Mouse (Mus musculus): Measurements from ENCODE around the gene Krtap10-4. TPM values are rescaled to one million over a fixed set of nuclear protein-coding genes. Genes with fewer than 3 reads are reported as not detected.

Gene Krtap10-4
- polyA plus RNA-seq (2015; fragmentation: Nextera tagmentation; extraction: Ambion mirVana): not detected in 2 replicates

DNA sequence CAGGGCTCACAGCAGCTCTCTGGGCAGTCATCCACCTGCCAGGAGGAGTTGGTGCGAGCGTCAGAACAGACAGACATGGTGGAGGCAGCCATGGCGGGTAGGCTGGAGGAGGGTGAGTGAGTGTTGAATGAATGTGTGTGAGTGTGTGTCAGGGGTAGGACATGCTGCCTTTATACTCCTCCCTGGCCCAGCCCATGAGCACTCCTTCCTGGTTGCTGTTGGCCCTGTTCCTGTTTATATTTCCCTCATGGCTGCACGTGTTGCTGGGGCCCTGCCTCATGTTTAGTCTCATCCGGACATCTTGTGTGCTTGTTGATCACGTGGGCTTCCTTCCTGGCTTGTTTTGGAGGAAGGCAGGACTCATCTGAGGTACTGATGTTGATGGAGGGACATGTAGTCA, at the start of gene Krtap10-4:
TSS of gene Krtap10-4 (minus strand) at position 145 of the 400 bp plus-strand sequence.
- no peak for ATAC-seq (ENCODE audit: low FRiP score)
- Histone ChIP-seq H3K36me3 (no peaks in the 10 kb centered on the region), H3K4me3 (replicated peaks) (no peak within 1 kb of the TSS), H3K27me3 (replicated peaks) (no peaks in the 10 kb centered on the region), H3K27ac (replicated peaks) (no peak within 1 kb of the TSS), H3K4me2 (no peak within 1 kb of the TSS), H3K9ac (replicated peaks) (no peak within 1 kb of the TSS), H3K4me1 (no peaks in the 10 kb centered on the region), H3K9me3 (replicated peaks) (peaks cover 5% of the 10 kb centered on the region; the same call in 1 of the 2 replicates)
- WGBS: 69% methylated on average over 5 of the region's 6 CpGs

DNA sequence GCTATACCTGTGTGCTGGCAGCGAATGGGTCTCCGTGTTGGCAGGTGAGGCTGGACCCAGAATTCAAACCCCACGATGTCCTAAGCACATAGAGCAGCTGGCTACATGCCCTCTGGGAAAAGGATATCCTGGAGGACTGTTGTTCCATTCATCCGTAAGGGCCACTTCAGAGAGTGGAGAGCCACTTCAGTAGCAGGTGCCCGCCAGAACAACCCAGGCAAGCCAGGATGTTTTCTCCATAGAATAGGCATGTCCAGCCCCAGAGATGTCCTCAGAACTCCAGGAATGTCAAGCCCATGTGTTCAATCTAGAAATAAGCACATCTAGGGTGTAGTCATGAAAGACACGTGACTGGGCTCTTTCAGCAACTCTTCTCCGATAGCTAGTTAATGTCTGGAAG, 42.8 kb upstream of the Krtap10-4 start:
- Histone ChIP-seq H3K4me1 (no peaks in the 10 kb centered on the region), H3K27me3 (replicated peaks) (no peaks in the 10 kb centered on the region), H3K9me3 (replicated peaks) (no peaks in the 10 kb centered on the region), H3K4me3 (replicated peaks) (no peak overlapping the region), H3K27ac (replicated peaks) (no peak overlapping the region), H3K9ac (replicated peaks) (no peak overlapping the region), H3K36me3 (no peaks in the 10 kb centered on the region), H3K4me2 (no peak overlapping the region)
- no peak for ATAC-seq (ENCODE audit: low FRiP score)
- 91% methylated on average over 7 of the region's 7 CpGs for WGBS

DNA sequence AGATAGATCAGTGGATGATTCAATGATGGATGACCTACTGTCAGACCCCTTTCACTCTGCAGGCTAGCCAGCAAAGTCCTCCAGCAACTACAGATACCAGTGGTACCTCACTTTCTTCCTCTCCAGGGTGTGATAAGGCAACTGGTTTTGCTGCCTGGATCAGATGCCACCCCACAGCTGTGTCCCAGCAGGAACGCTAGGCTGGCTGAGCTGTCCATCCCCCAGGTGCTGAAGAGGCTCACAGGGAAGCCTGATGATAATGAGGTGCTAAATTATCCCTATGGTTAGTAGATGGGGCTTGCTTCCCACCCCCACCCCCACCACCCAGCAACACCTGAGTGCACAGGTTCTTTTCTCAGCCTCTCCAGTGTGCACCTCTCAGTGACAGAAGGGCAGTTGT, 40.7 kb upstream of the Krtap10-4 start:
- H3K9ac ChIP-seq (replicated peaks): no peak overlapping the region
- H3K4me3 ChIP-seq (replicated peaks): no peak overlapping the region
- H3K36me3 ChIP-seq: no peaks in the 10 kb centered on the region
- no peaks in the 10 kb centered on the region for H3K27me3 ChIP-seq (replicated peaks)
- no peaks in the 10 kb centered on the region for H3K4me1 ChIP-seq
- no peak overlapping the region for H3K4me2 ChIP-seq
- H3K9me3 ChIP-seq (replicated peaks): no peaks in the 10 kb centered on the region
- no peak for ATAC-seq (ENCODE audit: low FRiP score)
- WGBS: 9% methylated on average over 1 of the region's 1 CpGs
- no peak overlapping the region for H3K27ac ChIP-seq (replicated peaks)

DNA sequence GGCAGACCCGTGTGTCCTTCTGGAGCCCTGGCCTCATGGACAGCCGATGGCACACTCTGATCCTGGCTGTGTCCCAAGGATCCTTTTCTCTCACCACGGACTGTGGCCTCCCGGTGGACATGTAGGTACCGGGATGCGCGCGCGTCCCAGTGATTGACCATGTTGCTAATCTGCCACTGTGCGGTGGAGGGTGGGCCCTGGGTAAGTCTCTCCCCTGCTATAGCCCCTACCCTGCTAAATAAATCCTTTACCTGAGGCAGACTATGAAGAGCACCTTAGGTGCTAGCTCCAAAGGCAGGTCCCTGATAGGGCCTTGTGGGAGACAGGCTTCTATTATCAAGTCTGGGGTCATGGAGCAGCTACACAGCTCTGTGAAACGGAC, 37.9 kb upstream of the Krtap10-4 start:
- no peaks in the 10 kb centered on the region for H3K9me3 ChIP-seq (replicated peaks)
- H3K9ac ChIP-seq (replicated peaks): no peak overlapping the region
- no peaks in the 10 kb centered on the region for H3K4me1 ChIP-seq
- H3K4me2 ChIP-seq: peak overlapping the region; percentile 46
- no peaks in the 10 kb centered on the region for H3K27me3 ChIP-seq (replicated peaks)
- peak; percentile 12; the same call in 1 of the 2 replicates for ATAC-seq (ENCODE audit: low FRiP score)
- H3K27ac ChIP-seq (replicated peaks): no peak overlapping the region
- H3K4me3 ChIP-seq (replicated peaks): peak overlapping the region; percentile 22
- 39% methylated on average over 11 of the region's 11 CpGs for WGBS
- H3K36me3 ChIP-seq: no peaks in the 10 kb centered on the region

DNA sequence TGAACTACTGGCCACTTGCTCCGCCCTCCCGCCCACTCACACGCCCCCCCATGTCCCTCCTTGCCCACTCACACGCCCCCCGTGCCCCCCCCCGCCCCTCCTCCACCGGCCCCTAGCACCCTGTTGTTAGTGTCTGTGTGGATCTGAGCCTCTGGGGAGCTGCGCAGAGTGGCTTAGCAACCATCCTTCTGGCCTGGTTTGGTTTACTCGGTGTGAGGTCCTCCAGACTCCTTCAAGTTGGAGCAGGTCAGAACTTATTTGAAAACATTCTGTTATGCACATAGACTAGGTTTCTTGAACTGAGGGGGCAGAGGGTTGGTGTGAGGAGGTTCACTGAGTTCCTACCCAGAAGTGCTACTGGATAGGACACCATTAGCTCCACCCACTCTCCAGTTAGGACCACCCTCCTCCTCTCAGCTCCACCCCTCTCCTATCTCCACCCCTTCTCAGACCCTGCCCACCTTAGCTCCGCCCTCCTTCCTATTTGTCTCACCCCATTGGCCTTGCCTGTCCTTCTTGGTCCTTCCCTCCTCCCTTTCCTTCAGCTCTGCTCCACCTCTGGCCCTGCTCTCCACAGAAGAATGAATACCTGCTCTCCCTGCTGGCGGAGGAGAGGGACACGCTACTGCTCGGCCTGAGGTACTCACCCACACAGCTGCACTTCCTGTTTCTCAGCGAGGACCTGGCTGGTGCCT, 37.3 kb upstream of the Krtap10-4 start:
- Histone ChIP-seq H3K4me2 (peak overlapping the region; percentile 46), H3K36me3 (no peaks in the 10 kb centered on the region), H3K4me3 (replicated peaks) (peak overlapping the region; percentile 22), H3K27ac (replicated peaks) (no peak overlapping the region), H3K27me3 (replicated peaks) (no peaks in the 10 kb centered on the region), H3K4me1 (no peaks in the 10 kb centered on the region), H3K9ac (replicated peaks) (no peak overlapping the region), H3K9me3 (replicated peaks) (no peaks in the 10 kb centered on the region)
- ATAC-seq (ENCODE audit: low FRiP score): peak; percentile 85
- WGBS: 34% methylated on average over 14 of the region's 14 CpGs

DNA sequence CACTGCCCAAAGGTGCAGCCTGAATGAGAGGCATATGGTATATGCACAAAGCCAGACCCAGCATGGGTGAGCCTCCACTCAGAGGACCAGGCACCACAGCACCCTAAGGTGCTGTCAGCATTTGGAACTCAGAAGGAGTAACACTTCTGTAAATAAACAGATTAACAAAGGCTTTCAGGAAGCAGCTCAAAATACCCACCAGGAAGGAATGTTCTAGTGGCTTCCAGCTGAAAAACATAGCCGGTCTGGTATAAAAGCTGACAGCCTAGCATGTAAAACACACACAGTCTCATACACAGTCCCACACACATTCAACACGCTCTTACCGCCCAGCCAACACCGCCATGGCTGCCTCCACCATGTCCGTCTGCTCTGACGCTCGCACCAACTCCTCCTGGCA, 34.8 kb upstream of the Krtap10-4 start, which contains the start of gene Gm3285:
TSS of gene Gm3285 (plus strand) at position 301 of the 400 bp plus-strand sequence.
- Histone ChIP-seq H3K4me3 (replicated peaks) (no peak within 1 kb of the TSS), H3K27me3 (replicated peaks) (no peaks in the 10 kb centered on the region), H3K4me2 (no peak within 1 kb of the TSS), H3K4me1 (no peaks in the 10 kb centered on the region), H3K9me3 (replicated peaks) (no peaks in the 10 kb centered on the region), H3K36me3 (no peaks in the 10 kb centered on the region), H3K9ac (replicated peaks) (no peak within 1 kb of the TSS), H3K27ac (replicated peaks) (no peak within 1 kb of the TSS)
- no peak for ATAC-seq (ENCODE audit: low FRiP score)
- 62% methylated on average over 7 of the region's 7 CpGs for WGBS

DNA sequence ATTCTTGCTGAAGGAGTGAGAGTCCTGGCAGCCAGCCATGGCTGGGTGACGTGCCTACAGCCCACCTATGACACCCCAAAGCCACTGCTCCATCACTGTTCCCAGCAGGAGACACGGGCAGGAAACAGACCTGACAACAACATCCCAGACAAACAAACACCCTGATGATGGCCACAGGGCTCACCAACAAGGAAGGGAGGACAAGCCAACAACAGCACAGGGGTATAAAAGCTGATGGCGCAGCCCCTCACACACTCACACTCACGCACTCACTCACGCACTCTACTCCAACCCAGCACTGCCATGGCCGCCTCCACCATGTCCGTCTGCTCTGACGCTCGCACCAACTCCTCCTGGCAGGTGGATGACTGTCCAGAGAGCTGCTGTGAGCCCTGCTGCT, 25.7 kb upstream of the Krtap10-4 start, which contains the start of gene Gm10318:
TSS of gene Gm10318 (plus strand) at position 301 of the 400 bp plus-strand sequence.
- Histone ChIP-seq H3K4me2 (no peak within 1 kb of the TSS), H3K27ac (replicated peaks) (no peak within 1 kb of the TSS), H3K9me3 (replicated peaks) (no peaks in the 10 kb centered on the region), H3K9ac (replicated peaks) (no peak within 1 kb of the TSS), H3K36me3 (no peaks in the 10 kb centered on the region), H3K4me3 (replicated peaks) (no peak within 1 kb of the TSS), H3K4me1 (no peaks in the 10 kb centered on the region), H3K27me3 (replicated peaks) (no peaks in the 10 kb centered on the region)
- 65% methylated on average over 9 of the region's 9 CpGs for WGBS
- ATAC-seq (ENCODE audit: low FRiP score): no peak

DNA sequence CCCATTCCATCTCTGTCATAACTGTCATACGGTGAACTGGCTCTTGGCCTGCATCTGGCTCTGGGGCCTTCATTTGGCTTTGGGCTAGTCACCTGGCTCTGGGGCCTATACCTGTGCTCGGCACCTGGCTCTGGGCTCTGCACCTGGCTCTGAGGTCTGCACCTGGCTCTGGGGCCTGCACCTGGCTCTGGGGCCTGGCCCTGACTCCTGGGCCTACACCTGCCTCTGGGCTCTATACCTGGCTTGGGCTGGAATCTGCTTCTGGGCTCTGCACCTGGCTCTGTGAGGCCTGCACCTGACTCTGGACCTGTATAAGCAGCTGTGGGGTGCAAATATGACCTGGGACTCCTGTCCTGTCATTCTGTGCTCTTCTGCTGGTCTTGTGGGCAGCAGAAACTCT, 20.6 kb upstream of the Krtap10-4 start:
- Histone ChIP-seq H3K4me2 (no peak overlapping the region), H3K27ac (replicated peaks) (no peak overlapping the region), H3K9me3 (replicated peaks) (peaks cover 10% of the 10 kb centered on the region), H3K27me3 (replicated peaks) (no peaks in the 10 kb centered on the region), H3K4me1 (no peaks in the 10 kb centered on the region), H3K4me3 (replicated peaks) (no peak overlapping the region), H3K36me3 (no peaks in the 10 kb centered on the region), H3K9ac (replicated peaks) (no peak overlapping the region)
- 84% methylated on average over 2 of the region's 2 CpGs for WGBS
- ATAC-seq (ENCODE audit: low FRiP score): no peak

DNA sequence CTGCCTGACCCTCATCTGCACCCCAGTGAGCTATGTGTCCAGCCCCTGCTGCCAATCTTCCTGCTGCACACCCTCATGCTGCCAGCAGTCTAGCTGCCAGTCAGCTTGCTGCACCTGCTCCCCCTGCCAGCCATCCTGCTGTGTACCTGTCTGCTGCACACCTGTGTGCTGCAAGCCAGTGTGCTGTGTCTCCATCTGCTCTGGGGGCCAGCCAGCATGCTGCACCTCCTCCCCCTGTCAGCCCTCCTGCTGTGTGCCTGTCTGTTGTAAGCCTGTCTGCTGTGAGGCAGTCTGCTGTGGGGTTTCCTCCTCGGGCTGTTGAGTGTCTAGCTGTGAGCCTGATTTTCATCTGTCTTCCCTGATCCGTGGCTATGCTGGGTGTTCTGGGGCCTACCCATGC, 20.1 kb upstream of the Krtap10-4 start:
- no peak for ATAC-seq (ENCODE audit: low FRiP score)
- Histone ChIP-seq H3K27me3 (replicated peaks) (no peaks in the 10 kb centered on the region), H3K27ac (replicated peaks) (no peak overlapping the region), H3K4me2 (no peak overlapping the region), H3K4me1 (no peaks in the 10 kb centered on the region), H3K4me3 (replicated peaks) (no peak overlapping the region), H3K9ac (replicated peaks) (no peak overlapping the region), H3K36me3 (no peaks in the 10 kb centered on the region), H3K9me3 (replicated peaks) (peaks cover 10% of the 10 kb centered on the region)
- WGBS: 21% methylated on average over 2 of the region's 2 CpGs

DNA sequence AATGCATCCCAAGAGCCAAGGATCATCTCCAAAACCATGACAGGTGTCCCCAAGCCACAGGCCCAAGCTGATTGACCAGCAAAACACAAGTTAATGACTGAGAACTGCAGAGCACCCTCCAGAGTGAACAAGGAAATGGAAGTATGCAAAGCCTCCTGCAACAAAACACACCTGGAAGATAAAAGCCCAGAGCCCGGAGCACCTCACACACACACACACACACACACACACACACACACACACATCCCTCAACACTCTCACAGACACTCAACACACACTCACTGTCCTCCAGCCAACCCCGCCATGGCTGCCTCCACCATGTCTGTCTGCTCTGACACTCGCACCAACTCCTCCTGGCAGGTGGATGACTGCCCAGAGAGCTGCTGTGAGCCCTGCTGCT, 19.6 kb upstream of the Krtap10-4 start, which contains the start of gene Gm36176:
TSS of gene Gm36176 (plus strand) at position 301 of the 400 bp plus-strand sequence.
- H3K4me3 ChIP-seq (replicated peaks): no peak within 1 kb of the TSS
- H3K4me2 ChIP-seq: no peak within 1 kb of the TSS
- no peaks in the 10 kb centered on the region for H3K4me1 ChIP-seq
- peaks cover 10% of the 10 kb centered on the region for H3K9me3 ChIP-seq (replicated peaks)
- WGBS: 91% methylated on average over 2 of the region's 3 CpGs
- no peak for ATAC-seq (ENCODE audit: low FRiP score)
- no peak within 1 kb of the TSS for H3K9ac ChIP-seq (replicated peaks)
- H3K36me3 ChIP-seq: no peaks in the 10 kb centered on the region
- H3K27ac ChIP-seq (replicated peaks): no peak within 1 kb of the TSS
- no peaks in the 10 kb centered on the region for H3K27me3 ChIP-seq (replicated peaks)

DNA sequence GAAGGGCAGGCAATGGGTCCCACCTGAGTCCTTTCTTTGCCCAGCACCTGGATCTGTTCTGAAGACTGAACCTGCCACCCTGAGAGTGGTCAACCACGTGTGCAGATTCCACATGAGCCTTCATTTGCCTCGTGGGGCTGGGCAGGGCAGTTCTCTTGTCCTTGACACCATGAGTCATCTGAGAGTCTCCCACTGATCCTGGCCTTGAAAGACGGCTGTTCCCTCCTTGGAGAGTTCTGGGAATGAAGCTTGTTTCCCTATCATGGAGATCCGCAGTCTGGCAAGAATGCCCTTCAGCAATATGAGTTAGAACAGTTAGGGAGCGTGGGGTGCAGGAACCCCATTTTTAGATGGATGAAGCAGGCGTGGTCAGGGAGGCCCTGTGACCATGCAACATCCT, 12.1 kb upstream of the Krtap10-4 start:
- Histone ChIP-seq H3K36me3 (no peaks in the 10 kb centered on the region), H3K4me1 (no peaks in the 10 kb centered on the region), H3K4me2 (no peak overlapping the region), H3K27me3 (replicated peaks) (no peaks in the 10 kb centered on the region), H3K9ac (replicated peaks) (no peak overlapping the region), H3K27ac (replicated peaks) (no peak overlapping the region), H3K9me3 (replicated peaks) (peaks cover 7% of the 10 kb centered on the region), H3K4me3 (replicated peaks) (no peak overlapping the region)
- ATAC-seq (ENCODE audit: low FRiP score): no peak
- 87% methylated on average over 6 of the region's 6 CpGs for WGBS

DNA sequence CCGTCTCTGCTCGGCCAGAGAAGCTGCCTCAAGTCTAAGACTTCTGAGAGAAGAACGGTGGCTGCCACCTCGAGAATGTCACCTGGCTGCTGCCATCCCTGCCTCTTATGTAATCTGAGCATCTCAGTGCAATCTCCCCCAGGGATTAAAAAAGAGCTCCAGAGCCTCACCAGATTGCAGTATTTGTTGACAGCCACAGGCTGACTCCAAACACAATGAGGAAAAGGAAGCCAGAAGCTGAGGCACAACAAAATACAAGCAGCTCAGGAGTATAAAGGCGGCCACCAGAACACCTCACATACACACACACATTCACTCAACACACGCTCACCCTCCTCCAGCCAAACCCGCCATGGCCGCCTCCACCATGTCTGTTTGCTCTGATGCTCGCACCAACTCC, 8.8 kb upstream of the Krtap10-4 start, which contains the start of gene Krtap10-10:
TSS of gene Krtap10-10 (plus strand) at position 301 of the 400 bp plus-strand sequence.
- 79% methylated on average over 9 of the region's 9 CpGs for WGBS
- H3K9ac ChIP-seq (replicated peaks): no peak within 1 kb of the TSS
- ATAC-seq (ENCODE audit: low FRiP score): no peak
- no peaks in the 10 kb centered on the region for H3K9me3 ChIP-seq (replicated peaks)
- H3K27ac ChIP-seq (replicated peaks): no peak within 1 kb of the TSS
- H3K4me1 ChIP-seq: no peaks in the 10 kb centered on the region
- no peaks in the 10 kb centered on the region for H3K36me3 ChIP-seq
- H3K4me3 ChIP-seq (replicated peaks): no peak within 1 kb of the TSS
- H3K27me3 ChIP-seq (replicated peaks): no peaks in the 10 kb centered on the region
- H3K4me2 ChIP-seq: no peak within 1 kb of the TSS
